Mouse (Mus musculus) c-Kit-positive CD71-negative TER-119-negative erythroid progenitor cells, embryonic 14.5 days (primary cell): ENCODE measurements around the gene Nip7.
"Not testable (repeated sequence)": the region's sequence is repeated elsewhere in the genome, so short reads cannot be mapped to it uniquely, and the experiment has no call there.

Source experiments
- DNase-seq: peaks from one replicate; pipeline ENCODE4 v3.0.0-alpha.2; 2013; ENCODE audit warnings: low read depth

The Nip7 gene

GRCm38 (mm10) chr8:107065511-107066496 is 9.1 kb downstream of the Nip7 start, which contains the start of gene Tmed6:
Tmed6 (minus strand) TSS chr8:107065644.
- DNase-seq, result peak; percentile 63

- no peak for DNase-seq
Measured at GRCm38 (mm10) chr8:107073706-107074105, 17.0 kb downstream of the Nip7 start.

GRCm38 (mm10) chr8:107074128-107074527 is 17.5 kb downstream of the Nip7 start:
- DNase-seq, result no peak

GRCm38 (mm10) chr8:107076239-107076888 is 19.7 kb downstream of the Nip7 start:
- no peak for DNase-seq

GRCm38 (mm10) chr8:107085358-107085757 is 28.7 kb downstream of the Nip7 start:
- DNase-seq, result no peak

GRCm38 (mm10) chr8:107086018-107086417 is 29.3 kb downstream of the Nip7 start:
- DNase-seq, result no peak

- DNase-seq, result no peak
Measured at GRCm38 (mm10) chr8:107088526-107089063, 31.9 kb downstream of the Nip7 start.

- no peak for DNase-seq
Measured at GRCm38 (mm10) chr8:107090531-107090930, 33.9 kb downstream of the Nip7 start.

- DNase-seq, result no peak
Measured at GRCm38 (mm10) chr8:107095717-107096365, 39.2 kb downstream of the Nip7 start.

- peak; percentile 82 for DNase-seq
Measured at GRCm38 (mm10) chr8:107096366-107097036, 39.8 kb downstream of the Nip7 start, which contains the start of gene Terf2. Terf2 (minus strand) TSS chr8:107096547.

GRCm38 (mm10) chr8:107100635-107101034 is 44.0 kb downstream of the Nip7 start:
- DNase-seq, result no peak

- peak; percentile 67 for DNase-seq
Measured at GRCm38 (mm10) chr8:107104547-107104946, 47.9 kb downstream of the Nip7 start.

- not testable (repeated sequence) for DNase-seq
Measured at GRCm38 (mm10) chr8:107108089-107108488, 51.4 kb downstream of the Nip7 start.

GRCm38 (mm10) chr8:107108978-107109720 is 52.5 kb downstream of the Nip7 start:
- no peak for DNase-seq

GRCm38 (mm10) chr8:107109816-107110435 is 53.2 kb downstream of the Nip7 start:
- no peak for DNase-seq
